In the genomic region with DNA sequence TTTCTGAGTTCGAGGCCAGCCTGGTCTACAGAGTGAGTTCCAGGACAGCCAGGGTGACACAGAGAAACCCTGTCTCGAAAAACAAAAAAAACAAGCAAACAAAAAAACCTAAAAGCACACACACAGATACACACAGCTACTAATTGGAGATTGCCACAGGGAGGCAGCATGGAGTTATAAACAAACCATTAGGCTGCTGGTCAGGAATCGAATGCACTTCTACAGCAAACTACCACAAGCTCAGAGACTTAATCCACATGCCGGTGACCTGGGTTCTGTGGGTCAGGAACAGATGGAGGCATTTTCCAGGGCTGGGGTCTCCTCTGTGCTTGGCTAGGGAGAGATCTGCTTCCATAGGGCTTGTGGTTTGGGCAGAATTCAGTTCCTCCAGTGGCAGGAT, we compare ENCODE assay signal across 7 mouse cellular contexts. TPM values are rescaled to one million over a fixed set of nuclear protein-coding genes. Genes with fewer than 3 reads are reported as not detected.
DNase-seq lines count a peak whose midpoint lies in the region; ATAC-seq and TF ChIP-seq lines count a peak whose summit lies in the region.

No protein-coding gene starts in this region.

- H3K9me3 ChIP-seq in hindbrain, postnatal 0 days (ENCODE audit: low read length), result no peaks in the 10 kb centered on the region
- no peaks in the 10 kb centered on the region for H3K9me3 ChIP-seq in hindbrain, embryonic 12.5 days (replicated peaks)
- H3K9me3 ChIP-seq in midbrain, embryonic 11.5 days (ENCODE audit: control insufficient read depth, low read length), result no peaks in the 10 kb centered on the region

- H3K9ac ChIP-seq in hindbrain, postnatal 0 days (replicated peaks; ENCODE audit: low read length), result no peak overlapping the region
- H3K9ac ChIP-seq in hindbrain, embryonic 12.5 days, result no peak overlapping the region
- H3K9ac ChIP-seq in midbrain, embryonic 11.5 days (ENCODE audit: low read length), result no peak overlapping the region

- no peaks in the 10 kb centered on the region for H3K36me3 ChIP-seq in hindbrain, postnatal 0 days (ENCODE audit: insufficient read depth, low read length)
- no peaks in the 10 kb centered on the region for H3K36me3 ChIP-seq in hindbrain, embryonic 12.5 days
- H3K36me3 ChIP-seq in midbrain, embryonic 11.5 days (ENCODE audit: control insufficient read depth, insufficient read depth, low read length), result no peaks in the 10 kb centered on the region

- WGBS in hindbrain, postnatal 0 days, result 53% methylated on average over 4 of the region's 4 CpGs
- WGBS in hindbrain, embryonic 12.5 days, result 60% methylated on average over 4 of the region's 4 CpGs
- 53% methylated on average over 4 of the region's 4 CpGs for WGBS in midbrain, embryonic 11.5 days

- H3K27ac ChIP-seq in hindbrain, postnatal 0 days, result no peak overlapping the region
- H3K27ac ChIP-seq in hindbrain, embryonic 12.5 days, result no peak overlapping the region
- H3K27ac ChIP-seq in midbrain, embryonic 11.5 days (ENCODE audit: low read depth, low read length), result no peak overlapping the region

- no peak overlapping the region for H3K4me2 ChIP-seq in hindbrain, postnatal 0 days (ENCODE audit: low read depth, low read length)
- no peak overlapping the region for H3K4me2 ChIP-seq in hindbrain, embryonic 12.5 days (replicated peaks)
- H3K4me2 ChIP-seq in midbrain, embryonic 11.5 days, result no peak overlapping the region

- H3K4me3 ChIP-seq in hindbrain, postnatal 0 days (ENCODE audit: low read length), result no peak overlapping the region
- H3K4me3 ChIP-seq in hindbrain, embryonic 12.5 days, result no peak overlapping the region
- H3K4me3 ChIP-seq in midbrain, embryonic 11.5 days (ENCODE audit: low read depth, low read length), result no peak overlapping the region

- no peaks in the 10 kb centered on the region for H3K27me3 ChIP-seq in hindbrain, postnatal 0 days (ENCODE audit: insufficient read depth, low read length)
- 0 out of 2 replicates have a peak, but pooled peaks cover 3% of the 10 kb centered on the region for H3K27me3 ChIP-seq in hindbrain, embryonic 12.5 days
- H3K27me3 ChIP-seq in midbrain, embryonic 11.5 days (ENCODE audit: control insufficient read depth, insufficient read depth, low read length), result peaks cover 4% of the 10 kb centered on the region

- 0 out of 2 replicates have a peak, but pooled peaks have one; percentile 49 for ATAC-seq in hindbrain, postnatal 0 days
- ATAC-seq in hindbrain, embryonic 12.5 days (ENCODE audit: low FRiP score), result no peak
- ATAC-seq in midbrain, embryonic 11.5 days (ENCODE audit: low FRiP score), result no peak

- TF ChIP-seq CTCF in hindbrain, postnatal 0 days (IDR thresholded peaks at IDR 0.05; ENCODE audit: low read depth), result peak; percentile 63

- no peaks in the 10 kb centered on the region for H3K4me1 ChIP-seq in hindbrain, postnatal 0 days (ENCODE audit: insufficient read depth, low read length)
- H3K4me1 ChIP-seq in hindbrain, embryonic 12.5 days, result 0 out of 2 replicates have a peak, but pooled peaks cover 3% of the 10 kb centered on the region
- no peaks in the 10 kb centered on the region; the same call in 1 of the 2 replicates for H3K4me1 ChIP-seq in midbrain, embryonic 11.5 days (ENCODE audit: control insufficient read depth, insufficient read depth, low read length)

- DNase-seq in hindbrain, postnatal 0 days (ENCODE audit: low spot score), result peak; percentile 65
- DNase-seq in 416B (ENCODE audit: low read depth), result peak; percentile 70
- DNase-seq in Muller cell, postnatal 12 days (ENCODE audit: inconsistent ontology term), result peak; percentile 38
- DNase-seq in kidney, postnatal 14 days, result peak; percentile 55
- DNase-seq in retina, postnatal 1 day, result peak; percentile 59
- no peak for DNase-seq in midbrain, embryonic 11.5 days (ENCODE audit: low spot score, missing footprints)

RNA-seq across cellular contexts. Expression of a gene that starts 17.6 kb away (rescaled TPM):
- 36.2 and 65.0 TPM in 2 replicates for total RNA-seq in hindbrain, postnatal 0 days (2014; rRNA removed)
- 51.4 and 52.5 TPM in 2 replicates for polyA plus RNA-seq in hindbrain, postnatal 0 days (2015; fragmentation: Nextera tagmentation; extraction: Ambion mirVana)
- 78.3 and 79.0 TPM in 2 replicates for polyA plus RNA-seq in hindbrain, embryonic 12.5 days (2016; fragmentation: Nextera tagmentation; extraction: Ambion mirVana)
- 41.1 and 44.8 TPM in 2 replicates for polyA plus RNA-seq in midbrain, embryonic 11.5 days (2014; fragmentation: Nextera tagmentation; extraction: Ambion mirVana)
